Mouse (Mus musculus): ENCODE measurements around the gene Syngr2.

- TF ChIP-seq CTCF (IDR thresholded peaks at IDR 0.05; ENCODE audit: low read depth, low read length) (no peak), TAL1 (conservative IDR thresholded peaks at IDR 0.05; ENCODE audit: low read depth, low read length) (no peak)
These were observed 44.1 kb upstream of the Syngr2 start for GRCm38 (mm10) chr11:117765361-117765760.
